Mouse (Mus musculus) urinary bladder, postnatal 10 days (tissue): ENCODE results near the gene Adam12.

Experiments
- DNase-seq: peaks from one replicate; pipeline ENCODE4 v3.0.0; 2022; ENCODE audit warnings: low spot score

Gene Adam12

DNA sequence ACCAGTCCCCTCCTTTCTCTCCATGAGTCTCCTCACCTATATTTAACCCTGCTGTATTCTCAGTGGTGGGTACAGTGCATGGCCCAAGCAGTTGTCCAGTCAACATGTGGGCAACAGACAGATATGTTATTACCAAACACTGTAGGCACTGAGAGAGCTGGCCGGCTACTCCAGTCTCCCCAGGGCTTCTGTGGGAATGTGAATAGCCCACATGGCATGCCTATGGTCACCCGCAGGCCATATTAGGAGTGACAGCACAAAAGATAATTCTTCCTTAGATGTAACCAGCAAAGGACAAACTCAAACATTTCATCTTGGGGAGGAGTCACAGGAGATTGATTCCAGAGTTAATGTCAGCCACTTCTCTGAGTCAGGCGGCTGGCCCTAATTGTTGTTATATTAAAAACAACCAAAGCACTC is 224.0 kb downstream of the Adam12 start:
- no peak for DNase-seq

DNA sequence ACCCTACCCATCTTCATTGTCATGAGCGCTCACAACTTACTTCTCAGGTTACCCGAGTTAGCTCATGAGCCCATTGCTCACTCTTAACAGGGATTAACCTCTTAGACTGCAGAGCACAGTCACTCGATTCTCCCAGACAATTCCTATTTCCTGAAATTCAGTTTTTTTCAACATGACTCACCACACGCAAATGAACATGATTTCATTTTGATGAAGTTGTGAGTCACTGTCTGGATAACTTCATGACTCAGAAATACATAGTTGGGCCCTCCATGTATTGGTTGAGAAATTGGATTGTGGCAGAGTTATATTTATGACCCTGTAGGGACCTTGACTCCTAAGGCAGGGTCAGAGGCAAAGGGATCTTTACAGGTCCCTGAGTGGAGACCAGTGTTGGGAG is 230.4 kb downstream of the Adam12 start:
- no peak for DNase-seq

DNA sequence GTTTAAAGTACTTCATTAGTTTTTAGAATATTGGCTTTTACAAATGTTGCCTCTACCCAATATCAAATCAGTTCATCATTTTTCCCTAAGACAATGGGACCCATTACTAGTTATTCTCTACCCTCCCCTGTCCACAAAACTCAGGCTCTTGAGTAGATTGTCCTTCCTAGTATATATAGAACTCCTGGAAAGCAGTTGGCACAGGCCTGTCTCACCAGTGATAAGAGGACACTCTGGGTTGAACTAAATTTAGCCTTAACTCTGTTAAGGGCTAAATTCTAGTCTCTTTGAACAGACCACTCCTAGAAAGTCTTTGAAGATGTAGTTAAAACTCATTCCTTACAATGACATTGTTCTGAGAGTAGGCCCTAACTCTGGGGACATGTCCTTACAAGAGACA is 241.0 kb downstream of the Adam12 start:
- DNase-seq: no peak

DNA sequence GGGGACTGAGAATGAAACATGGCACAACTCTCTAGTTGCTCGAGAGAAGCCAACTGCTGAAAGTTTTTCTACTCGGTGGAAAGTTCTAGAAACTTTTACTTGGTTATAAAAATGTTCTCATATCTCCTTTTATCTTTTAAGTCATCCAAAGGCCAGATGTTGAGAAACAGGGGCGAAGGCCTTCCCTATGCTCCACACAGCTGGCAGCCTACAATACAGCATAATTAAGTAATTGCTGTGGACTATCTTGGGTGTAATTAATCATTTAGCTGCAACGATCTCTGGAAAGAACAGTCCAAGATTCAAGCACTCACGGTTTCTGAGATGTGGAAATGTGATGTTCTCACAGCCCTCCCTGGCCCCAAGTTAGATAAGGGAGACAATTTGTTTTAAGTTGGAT is 243.6 kb downstream of the Adam12 start:
- no peak for DNase-seq

DNA sequence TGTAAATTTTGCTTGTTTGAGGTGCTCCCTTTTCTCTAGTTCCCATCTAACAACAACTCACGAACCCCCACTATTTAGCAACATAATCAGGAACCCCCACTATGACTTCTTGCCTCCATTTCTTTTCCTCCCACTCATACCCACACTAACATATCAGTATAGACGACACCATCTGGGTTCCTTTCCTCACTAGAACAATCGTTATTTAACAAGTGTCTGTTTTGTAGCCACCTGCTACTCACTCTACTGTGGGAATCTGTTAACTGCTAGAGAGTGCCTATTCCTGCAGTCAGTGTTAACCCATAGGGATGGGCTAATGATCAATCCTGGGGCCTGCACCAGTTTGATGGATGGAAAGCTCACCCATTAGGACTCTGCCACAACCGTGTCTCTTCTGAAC is 245.7 kb downstream of the Adam12 start:
- no peak for DNase-seq

DNA sequence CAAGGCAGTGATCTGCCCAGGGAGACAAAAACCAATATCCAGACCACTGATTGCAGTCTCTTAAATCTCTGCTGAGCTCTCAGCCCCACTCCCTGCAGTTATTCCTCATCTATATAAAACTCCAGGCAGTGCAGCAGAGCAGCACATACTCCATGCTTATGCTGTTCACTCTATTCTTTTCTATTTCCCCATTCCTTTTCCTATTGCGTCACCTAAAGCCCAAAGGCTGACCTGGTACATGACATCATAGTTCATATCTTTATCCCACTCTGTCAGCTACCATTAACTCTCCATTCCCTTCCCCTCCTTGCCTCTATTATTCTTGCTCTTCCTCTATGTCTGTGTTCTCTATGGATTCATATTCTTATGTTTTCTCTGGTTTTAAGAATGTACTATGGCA is 246.3 kb downstream of the Adam12 start:
- no peak for DNase-seq

DNA sequence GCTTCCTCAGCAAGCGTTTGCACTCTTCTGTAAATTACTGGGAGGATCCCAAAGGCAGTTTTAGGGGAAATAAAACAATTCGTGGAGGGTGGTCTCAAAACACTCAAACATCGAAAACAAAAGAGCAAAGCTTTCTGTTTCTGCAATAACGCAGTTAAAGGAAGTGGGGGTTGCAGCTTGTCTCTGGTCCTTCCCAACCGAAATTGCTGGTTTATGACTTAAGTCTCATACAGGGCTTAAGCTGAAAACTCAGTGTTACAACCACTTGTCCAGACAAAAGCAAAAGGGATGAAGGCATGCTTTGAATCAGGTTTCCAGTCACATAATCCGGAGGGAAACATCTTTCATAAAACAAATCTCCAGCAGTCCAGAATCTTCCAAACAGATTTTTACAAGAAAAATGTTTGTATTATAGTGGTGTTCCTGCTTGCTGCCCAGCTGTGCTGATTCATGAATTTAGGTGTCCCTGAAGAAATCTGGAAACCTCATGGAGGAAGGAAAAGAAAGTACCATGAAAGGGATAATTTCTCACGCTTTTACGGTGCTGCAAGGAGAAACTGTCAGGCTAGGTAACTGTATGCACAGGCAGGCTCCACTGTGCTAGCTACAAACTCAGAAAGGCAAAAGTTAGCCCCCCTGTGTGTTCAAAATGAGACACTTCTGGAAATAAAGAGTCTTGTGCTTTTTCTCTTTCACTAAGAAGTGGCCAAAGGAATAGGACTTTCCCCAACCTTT is 255.4 kb downstream of the Adam12 start:
- DNase-seq: no peak

DNA sequence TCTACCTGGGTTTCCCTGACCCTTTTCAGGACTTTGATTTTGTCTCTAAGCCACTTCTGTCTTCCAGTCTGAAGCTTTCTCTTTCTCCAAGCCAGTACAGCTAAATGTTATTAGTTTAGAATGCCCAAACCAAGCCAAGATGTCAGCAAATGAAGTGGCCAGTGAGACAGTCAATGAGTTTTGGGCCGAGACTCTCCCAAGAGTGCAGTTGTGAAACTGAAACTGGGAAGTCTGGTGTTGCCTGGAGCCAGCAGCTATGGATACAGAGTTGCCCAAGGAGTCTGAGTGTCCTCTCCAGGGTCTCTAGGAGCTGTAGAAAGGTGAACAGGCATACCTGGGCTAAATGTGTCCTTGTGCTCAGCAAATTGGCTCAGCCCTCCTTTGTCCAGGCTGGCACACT is 260.9 kb downstream of the Adam12 start:
- DNase-seq: no peak

DNA sequence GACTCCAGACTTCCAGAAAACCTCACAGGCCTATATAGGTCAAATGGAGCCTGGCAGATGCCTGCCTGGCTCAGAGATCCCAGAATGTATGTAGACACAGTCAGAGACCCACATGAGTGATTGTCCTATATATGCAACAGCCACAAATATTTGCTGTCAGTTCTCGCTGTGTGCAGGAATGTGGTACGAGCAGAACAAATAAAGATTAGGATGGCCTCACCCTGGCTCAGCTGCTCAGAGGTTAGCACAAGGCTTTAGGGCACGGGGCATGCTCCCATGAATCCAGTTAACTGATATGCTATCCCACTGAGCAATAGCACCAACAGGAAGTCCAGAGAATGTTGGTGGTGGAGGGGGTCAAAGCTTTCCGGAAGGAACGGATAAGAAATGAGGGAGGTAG is 261.5 kb downstream of the Adam12 start:
- no peak for DNase-seq

DNA sequence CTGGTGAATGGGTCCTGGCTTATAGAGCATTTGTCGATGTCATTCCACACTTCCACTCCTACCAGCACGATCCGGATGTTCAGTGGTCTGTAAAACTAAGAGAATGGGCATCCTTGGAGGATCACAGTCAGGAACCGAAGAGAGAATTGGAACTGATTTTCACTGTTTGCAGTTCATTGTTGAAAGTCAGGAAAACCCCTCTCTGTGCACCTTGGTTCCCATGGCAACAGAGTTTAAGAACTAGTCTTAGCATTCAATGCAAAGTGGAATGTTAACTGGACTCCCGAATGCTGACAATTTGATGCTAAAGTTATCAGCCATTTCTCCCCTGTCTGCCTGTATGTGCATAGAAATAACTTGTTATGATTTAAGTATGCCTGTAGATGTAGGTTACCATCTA is 264.0 kb downstream of the Adam12 start:
- no peak for DNase-seq

DNA sequence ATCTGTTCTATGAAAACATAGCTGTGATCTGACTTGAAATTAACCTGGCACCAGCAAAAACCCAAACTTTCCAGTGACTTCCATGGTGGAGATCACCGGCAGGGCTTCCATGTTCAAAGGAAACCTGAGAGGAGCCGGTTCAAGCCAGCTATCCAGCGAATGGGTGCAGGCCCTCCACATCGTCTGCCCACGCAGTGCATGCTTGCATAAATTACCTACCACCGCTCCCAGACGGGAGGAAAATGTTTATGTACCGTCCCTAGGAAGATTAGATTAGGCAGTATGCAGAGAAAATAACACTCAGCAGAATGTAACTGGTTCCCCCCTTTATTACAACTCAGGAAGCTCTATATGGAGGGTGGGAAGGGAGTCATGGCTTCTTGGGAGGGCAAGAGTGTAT is 268.4 kb downstream of the Adam12 start:
- no peak for DNase-seq

DNA sequence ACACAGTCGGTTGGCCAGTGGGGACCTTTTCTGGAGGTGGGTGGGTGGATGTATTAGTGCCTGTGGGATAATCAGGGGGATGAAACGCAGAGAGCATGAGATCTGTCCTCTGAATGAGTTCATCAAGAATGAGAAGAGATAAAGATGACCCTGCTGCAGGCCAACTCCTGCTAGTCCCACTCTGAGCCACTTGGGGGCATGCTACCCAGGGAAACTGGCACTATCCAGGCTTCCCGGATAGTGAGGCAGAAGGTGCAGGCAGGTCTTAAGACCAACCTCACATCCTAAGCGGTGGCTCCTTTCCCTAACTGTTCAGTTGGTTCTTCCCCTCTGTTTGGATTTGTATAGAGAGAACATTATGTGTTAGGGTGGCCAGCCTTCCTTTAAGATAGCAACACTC is 272.7 kb downstream of the Adam12 start:
- no peak for DNase-seq

DNA sequence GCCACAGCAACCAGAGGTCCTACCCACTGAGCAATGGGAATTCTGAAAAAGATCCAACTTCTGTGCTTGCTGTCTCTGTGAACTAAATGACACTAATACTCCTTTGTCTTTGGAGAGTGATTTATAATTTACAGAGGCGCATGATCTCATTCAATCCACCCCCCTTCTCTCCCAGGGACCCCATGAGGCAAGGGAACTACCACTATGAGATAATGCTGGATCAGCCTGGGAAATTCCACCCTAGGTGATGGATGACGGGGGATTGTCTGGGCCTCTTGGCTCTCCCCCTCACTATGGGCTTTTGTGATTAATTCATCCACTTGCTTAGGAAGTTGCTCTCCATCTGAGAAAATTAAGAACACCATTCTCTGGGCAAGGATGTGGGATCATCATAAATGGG is 274.1 kb downstream of the Adam12 start:
- DNase-seq: no peak

DNA sequence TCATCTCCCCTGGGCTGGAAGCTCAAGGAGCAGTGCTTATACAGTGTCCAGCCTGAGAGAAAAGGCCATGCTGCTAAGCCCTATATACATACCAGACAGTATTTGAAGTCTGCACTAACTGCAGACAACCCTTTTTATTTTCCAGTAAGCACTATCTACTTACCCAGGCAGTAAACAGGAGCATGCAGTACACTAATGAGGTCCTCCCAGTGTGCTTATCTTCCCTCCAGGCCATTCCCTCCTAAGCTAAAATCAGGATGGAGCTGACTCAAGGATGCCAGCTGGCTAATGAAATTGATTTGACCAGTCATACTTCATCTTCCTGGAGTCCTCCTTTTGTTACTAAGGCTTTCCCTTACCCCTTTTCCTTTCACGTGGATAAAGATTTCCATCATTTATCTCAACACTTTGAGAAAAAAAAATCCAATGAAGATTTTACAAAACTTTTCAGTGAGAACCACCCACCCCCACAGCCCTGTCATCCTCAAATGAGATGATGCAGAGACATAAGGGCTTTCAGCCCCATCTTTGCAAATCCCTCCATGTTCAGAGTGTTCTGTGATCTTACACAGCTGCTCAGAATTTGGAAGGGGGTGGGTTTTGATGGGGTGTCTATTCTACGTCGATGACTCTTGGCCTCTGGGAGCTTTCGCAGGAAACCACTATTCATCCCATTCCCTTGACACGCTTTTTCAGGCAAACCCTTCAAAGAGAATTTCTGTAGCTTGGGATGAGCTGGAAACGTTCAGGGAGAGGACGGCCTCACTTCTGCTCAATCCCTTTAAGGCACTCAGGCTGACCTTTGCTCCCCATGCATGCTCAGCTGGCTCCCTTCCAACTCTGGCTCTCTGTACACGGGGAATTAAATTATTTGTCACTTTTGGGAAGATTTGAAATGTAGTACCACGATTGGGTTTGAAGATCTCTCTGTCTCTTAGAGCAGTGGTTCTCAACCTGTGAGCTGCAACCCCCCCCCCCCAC is 277.5 kb downstream of the Adam12 start:
- DNase-seq: no peak

DNA sequence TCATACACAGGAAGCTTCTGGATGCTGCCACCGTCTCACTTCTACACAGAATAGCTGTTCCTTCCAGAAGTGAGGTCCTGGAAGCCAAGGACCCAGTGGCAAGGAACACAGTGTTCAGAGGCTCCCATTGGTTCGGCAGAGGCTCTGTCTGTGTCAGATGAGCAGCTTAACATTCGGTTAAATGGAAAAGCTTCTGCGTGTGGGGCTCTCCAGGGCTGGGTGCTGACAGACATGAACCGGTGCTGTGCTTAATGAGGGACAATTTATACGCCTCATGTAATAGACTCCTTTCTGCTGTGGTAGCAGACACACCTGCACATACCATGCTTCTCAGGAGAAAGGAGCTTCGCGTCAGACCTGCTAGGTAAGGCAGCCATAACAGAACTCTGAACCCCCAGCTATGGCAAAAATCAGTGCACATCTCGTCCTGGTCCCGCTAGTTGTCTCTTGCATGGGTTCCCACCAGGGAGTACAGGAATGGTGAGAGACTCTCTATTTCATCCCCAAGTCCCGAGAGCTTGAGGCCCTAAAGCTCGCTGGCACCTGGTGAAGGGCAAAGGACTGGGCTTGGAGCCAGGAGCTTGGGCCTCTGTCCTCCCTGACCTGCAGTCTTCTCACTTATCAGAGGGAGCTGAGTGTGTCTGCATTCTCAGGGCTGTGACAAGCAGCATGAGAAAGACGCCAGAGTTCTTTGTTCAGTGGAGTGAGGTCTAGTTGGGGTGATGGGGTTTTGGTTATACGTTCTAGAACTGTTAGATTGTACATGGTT is 280.0 kb downstream of the Adam12 start:
- no peak for DNase-seq

DNA sequence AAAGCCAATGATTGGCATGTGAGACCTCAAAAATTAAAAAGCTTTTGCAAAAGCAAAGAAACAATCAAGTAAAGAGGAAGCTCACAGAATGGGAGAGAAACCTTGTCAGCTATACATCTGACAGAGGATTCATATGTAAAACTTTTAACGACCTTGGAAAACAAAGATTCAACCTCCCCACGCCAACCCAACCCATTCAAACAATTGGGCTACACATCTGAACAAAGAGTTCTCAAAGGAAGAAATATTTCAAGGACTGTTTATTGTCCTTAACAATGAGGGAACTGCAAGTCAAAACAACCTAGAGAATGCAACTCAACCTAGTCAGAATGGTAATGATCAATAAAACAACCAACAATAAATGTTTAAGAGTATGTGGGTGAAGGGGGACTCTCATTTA is 284.6 kb downstream of the Adam12 start:
- DNase-seq: no peak

DNA sequence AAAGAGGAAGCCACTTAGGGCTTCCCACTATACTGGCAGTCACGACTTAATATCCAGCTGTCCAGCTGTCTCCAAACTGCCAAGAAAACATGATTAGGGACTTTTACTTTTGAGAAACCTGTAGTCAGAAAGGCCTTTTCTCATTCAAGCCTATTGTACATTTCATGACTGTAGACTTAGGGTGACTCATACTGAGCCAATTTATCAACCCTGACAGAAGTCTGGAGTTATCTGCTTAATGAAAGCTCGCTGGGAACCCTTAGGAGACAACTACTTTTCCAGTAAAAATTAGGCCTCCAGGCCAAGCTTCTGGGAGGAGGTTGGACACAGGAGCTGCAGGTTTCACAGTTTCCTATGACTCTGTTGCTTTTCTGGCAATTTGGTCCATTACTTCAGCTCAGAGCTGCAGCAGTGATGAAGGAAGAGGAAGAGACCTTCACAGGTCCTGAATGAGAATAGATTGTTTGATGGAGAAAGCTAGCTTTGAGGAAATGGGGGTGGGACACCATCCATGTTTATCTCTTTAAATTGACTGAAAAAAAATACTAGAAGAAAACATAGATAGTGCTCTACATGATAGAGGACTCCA is 285.1 kb downstream of the Adam12 start:
- no peak for DNase-seq

DNA sequence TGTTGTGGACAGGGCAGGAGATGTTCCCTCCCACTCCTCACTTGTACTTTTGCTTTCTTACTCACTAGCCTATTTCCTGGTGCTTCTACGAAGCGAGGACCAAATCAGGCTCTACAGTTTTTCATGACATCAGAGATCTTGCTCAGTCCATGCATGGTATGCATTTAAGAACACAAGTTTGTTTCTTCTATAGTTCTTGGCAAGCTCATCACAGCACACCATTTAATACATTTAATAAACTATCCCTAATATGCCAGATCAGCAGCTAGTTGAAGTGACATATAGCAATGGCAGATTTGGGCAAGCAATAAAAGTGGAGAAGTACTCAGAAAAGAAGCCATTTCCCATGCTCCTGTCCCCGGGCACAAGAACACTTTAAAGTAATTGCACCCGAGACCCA is 285.8 kb downstream of the Adam12 start:
- DNase-seq: no peak

DNA sequence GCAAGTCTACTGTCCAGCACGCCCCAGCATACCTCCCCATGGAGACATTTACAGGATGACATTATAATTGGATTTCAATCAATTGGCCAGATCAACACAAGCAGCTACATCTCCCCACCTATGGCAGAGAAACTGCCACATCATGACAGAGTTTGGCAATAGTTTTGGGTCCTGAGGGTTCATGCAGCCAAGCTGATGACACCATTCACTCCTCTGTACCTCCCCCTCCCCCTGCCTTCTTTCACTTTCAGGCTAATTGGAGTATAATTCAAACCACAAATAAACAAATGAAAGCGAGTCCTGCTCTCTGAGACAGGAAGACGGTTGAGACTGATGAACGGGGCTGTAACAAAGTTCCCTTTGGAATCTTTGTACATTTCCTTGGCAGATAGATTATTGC is 291.5 kb downstream of the Adam12 start:
- DNase-seq: no peak

DNA sequence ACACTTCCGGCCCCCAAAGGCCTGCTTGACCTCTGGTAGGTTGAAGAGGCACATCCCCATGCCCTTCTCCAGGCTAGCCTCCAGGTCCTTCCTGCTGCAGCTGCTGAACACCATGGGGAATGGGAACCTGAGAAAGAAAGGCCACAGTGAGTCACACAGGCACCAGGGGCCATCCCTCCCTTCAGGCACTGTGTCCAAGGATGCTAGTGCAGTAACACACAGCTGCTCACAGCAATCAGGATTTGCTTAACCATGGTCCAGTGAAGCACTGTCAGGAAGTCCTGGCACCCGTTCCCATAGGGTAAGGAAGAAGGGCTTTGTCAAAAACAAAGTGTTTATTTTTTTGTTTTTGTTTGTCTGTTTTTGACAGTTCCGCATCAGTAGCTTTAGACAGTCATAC is 294.5 kb downstream of the Adam12 start:
- DNase-seq: no peak

DNA sequence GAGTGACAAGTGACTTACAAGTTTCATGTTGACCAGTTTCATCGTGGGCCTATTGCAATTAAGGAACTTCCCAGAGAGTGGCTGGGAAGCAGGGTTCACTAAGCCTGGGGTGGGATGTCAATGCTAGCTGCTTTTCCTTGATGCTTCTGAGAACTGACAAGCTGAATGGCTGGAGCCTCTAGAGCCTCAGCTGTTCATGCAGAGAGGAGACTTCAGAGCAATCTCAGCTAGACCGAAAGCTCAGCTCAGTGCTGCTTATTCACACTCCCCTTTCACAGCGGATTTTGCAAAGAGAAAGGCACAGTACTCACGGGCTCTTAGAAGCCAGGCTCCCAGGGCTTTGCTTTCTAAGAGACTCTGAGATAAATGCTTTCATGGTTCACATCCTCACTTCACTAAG is 295.6 kb downstream of the Adam12 start:
- DNase-seq: no peak

DNA sequence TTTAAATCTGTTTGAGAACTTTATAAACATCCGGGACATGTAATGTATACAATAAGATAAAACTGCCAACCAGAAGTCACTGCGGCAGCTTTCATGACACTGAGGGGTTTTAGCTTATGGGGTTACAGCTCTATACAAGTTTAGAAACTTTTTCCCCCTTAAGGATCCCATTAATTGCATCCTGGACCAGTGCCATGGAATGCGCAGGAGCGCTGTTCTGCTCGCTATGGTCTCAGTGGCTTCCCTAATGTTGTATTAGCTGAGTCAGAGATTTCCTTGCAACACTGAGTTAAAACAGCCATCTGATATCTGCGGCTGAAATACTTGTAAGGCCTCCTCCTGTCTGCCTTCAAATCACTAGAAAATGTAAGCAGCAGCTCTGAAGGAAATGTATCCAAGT is 298.6 kb downstream of the Adam12 start:
- DNase-seq: no peak
